Mouse (Mus musculus): ENCODE results near the gene Shisal1. TPM values are rescaled to one million over a fixed set of nuclear protein-coding genes. Genes with fewer than 3 reads are reported as not detected.
A peak's percentile ranks its signal among the peaks of the same experiment; 100 is the strongest.

Gene Shisal1
- polyA plus RNA-seq, 1 experiment from 2014 or later = 7.9 TPM

DNA sequence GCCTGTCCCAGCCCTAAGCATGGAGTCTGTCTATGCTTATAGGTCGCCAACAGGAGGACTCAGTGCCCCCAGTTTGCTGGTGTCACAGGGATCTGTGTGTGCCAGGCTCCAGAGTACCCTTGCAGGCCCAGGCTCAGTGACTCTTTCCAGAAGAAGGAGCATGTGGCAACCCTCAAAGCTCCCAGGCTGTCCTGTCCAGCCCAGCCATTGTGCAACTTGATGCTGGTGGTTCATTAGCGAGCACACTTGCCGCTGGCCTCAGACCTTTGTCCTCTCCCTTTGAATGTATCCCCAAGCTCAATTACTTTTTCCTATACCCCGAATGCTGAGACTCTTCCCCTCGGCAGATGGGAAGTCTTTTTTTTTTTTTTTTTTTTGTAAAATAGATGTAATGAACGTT lies 12.1 kb upstream of the Shisal1 start:
- Histone ChIP-seq H3K27ac (ENCODE audit: low read depth, low read length) (no peak overlapping the region), H3K9ac (ENCODE audit: low read length) (no peak overlapping the region), H3K4me3 (ENCODE audit: low read depth, low read length) (no peak overlapping the region), H3K9me3 (replicated peaks; ENCODE audit: control insufficient read depth, low read length) (no peaks in the 10 kb centered on the region), H3K4me1 (ENCODE audit: control insufficient read depth, insufficient read depth, low read length) (no peaks in the 10 kb centered on the region), H3K4me2 (ENCODE audit: low read length) (no peak overlapping the region), H3K36me3 (ENCODE audit: control insufficient read depth, insufficient read depth, low read length) (no peaks in the 10 kb centered on the region), H3K27me3 (replicated peaks; ENCODE audit: control insufficient read depth, insufficient read depth, low read length) (no peaks in the 10 kb centered on the region)
- 31% methylated on average over 6 of the region's 6 CpGs for WGBS
- ATAC-seq (no peak), DNase-seq (ENCODE audit: low spot score) (no peak)

DNA sequence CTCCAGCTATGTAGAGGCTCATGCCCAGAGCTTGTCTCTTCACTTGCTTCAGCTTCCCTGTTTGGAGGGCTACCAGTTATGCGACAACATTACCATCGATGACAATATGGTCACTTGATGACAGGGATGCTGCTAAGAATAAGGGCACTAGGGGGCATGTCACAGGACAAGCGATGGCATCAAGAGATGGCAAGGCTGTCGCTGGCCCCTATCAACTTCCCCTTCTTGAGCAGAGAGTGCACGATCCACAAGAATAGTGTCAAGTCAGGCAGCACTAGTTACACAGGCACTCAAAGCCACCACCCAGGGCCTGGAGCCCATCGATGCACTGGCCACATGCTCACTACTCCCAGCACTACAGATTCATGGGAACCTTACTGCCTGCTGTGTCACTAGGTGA lies 8.4 kb upstream of the Shisal1 start:
- Histone ChIP-seq H3K9ac (ENCODE audit: low read length) (no peak overlapping the region), H3K36me3 (ENCODE audit: control insufficient read depth, insufficient read depth, low read length) (no peaks in the 10 kb centered on the region), H3K27ac (ENCODE audit: low read depth, low read length) (no peak overlapping the region), H3K9me3 (replicated peaks; ENCODE audit: control insufficient read depth, low read length) (no peaks in the 10 kb centered on the region), H3K4me3 (ENCODE audit: low read depth, low read length) (no peak overlapping the region), H3K4me1 (ENCODE audit: control insufficient read depth, insufficient read depth, low read length) (peaks cover 7% of the 10 kb centered on the region), H3K27me3 (replicated peaks; ENCODE audit: control insufficient read depth, insufficient read depth, low read length) (no peaks in the 10 kb centered on the region), H3K4me2 (ENCODE audit: low read length) (no peak overlapping the region)
- DNase-seq (ENCODE audit: low spot score) (no peak), ATAC-seq (no peak)
- 95% methylated on average over 6 of the region's 6 CpGs for WGBS

DNA sequence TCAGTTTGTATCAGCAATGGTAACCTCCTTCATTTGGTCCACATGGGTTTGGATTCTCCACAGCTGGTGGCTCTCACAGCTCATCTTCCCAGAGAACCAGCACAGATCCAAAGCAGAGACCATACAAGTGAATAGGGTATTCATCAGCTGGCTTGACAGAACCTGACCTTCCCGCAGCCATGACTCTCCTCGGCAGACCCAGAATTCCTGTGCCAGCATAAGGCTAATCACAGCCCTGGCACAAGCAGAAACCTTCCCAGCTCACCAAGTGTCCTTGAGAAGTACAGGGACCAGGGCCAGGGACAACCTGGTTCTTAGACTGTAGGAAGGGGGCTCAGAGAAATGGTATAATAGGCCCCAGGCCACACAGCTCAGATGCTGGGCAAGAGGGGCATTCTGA lies 6.2 kb upstream of the Shisal1 start:
- Histone ChIP-seq H3K4me1 (ENCODE audit: control insufficient read depth, insufficient read depth, low read length) (peaks cover 8% of the 10 kb centered on the region), H3K27ac (ENCODE audit: low read depth, low read length) (no peak overlapping the region), H3K27me3 (replicated peaks; ENCODE audit: control insufficient read depth, insufficient read depth, low read length) (no peaks in the 10 kb centered on the region), H3K9ac (ENCODE audit: low read length) (no peak overlapping the region), H3K36me3 (ENCODE audit: control insufficient read depth, insufficient read depth, low read length) (no peaks in the 10 kb centered on the region), H3K4me2 (ENCODE audit: low read length) (no peak overlapping the region), H3K4me3 (ENCODE audit: low read depth, low read length) (no peak overlapping the region), H3K9me3 (replicated peaks; ENCODE audit: control insufficient read depth, low read length) (no peaks in the 10 kb centered on the region)
- 85% methylated on average over 2 of the region's 2 CpGs for WGBS
- ATAC-seq (no peak), DNase-seq (ENCODE audit: low spot score) (no peak)

- no peak; the same call in 1 of the 2 replicates for ATAC-seq
- H3K4me1 ChIP-seq (ENCODE audit: control insufficient read depth, insufficient read depth, low read length) = peaks cover 8% of the 10 kb centered on the region
- H3K27ac ChIP-seq (ENCODE audit: low read depth, low read length) = no peak overlapping the region
- peaks cover 6% of the 10 kb centered on the region for H3K27me3 ChIP-seq (replicated peaks; ENCODE audit: control insufficient read depth, insufficient read depth, low read length)
- DNase-seq (ENCODE audit: low spot score) = peak; percentile 46
- no peaks in the 10 kb centered on the region for H3K9me3 ChIP-seq (replicated peaks; ENCODE audit: control insufficient read depth, low read length)
- H3K9ac ChIP-seq (ENCODE audit: low read length) = peak overlapping the region; percentile 37; the same call in 1 of the 2 replicates
- 2% methylated on average over 21 of the region's 21 CpGs for WGBS
- peak overlapping the region; percentile 25; the same call in 1 of the 2 replicates for H3K4me2 ChIP-seq (ENCODE audit: low read length)
- no peak overlapping the region for H3K4me3 ChIP-seq (ENCODE audit: low read depth, low read length)
- H3K36me3 ChIP-seq (ENCODE audit: control insufficient read depth, insufficient read depth, low read length) = no peaks in the 10 kb centered on the region
Measured at GRCm38 (mm10) chr15:84450441-84451183, 3.7 kb upstream of the Shisal1 start.

DNA sequence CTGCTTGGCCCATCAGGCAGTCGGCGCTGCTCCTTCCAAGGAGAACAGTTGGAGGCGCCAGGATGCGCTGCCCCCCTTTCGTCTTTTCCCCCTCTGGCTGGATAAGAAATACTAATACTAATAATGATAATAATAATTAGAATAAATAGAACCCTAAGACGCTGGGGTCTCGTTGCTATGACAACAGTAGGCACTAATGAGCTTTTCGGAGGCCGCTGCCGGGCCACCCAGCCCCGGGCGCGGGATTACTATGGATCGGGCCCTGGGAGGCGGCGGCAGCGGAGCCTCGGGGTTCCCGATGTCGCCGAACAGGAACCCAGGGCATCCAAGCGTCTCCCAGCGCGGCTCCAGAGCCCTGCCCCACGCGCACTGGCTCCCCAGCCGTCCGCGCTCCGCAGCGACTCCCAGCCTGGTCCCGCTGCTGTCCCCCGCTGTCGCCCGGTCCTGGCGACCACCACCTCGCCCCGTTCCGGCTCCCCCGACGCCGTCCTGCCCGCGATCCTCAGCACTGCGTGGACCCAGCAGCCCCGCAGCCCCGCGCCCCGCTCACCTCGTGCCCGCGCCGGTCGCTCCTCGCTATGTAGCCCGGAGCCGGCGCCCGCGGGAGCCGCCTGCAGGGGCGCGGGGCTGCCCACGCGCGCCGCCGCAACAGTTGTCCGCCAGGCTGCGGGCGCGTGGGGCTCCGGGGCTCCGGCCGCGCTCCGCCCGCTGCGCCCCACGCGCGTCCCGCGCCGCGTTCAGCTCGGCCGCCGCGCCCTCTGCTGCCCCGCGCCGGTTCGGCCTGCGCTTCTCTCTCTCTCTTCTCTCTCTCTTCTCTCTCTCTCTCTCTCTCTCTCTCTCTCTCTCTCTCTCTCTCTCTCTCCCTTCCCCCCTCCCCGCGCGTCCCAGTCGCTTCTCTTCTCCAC lies 833 bp downstream of the Shisal1 start:
- Histone ChIP-seq H3K4me2 (ENCODE audit: low read length) (peak overlapping the region; percentile 88), H3K4me3 (ENCODE audit: low read depth, low read length) (peak overlapping the region; percentile 56), H3K27ac (ENCODE audit: low read depth, low read length) (peak overlapping the region; percentile 55), H3K9ac (ENCODE audit: low read length) (peak overlapping the region; percentile 84), H3K9me3 (replicated peaks; ENCODE audit: control insufficient read depth, low read length) (no peaks in the 10 kb centered on the region), H3K36me3 (ENCODE audit: control insufficient read depth, insufficient read depth, low read length) (no peaks in the 10 kb centered on the region), H3K27me3 (replicated peaks; ENCODE audit: control insufficient read depth, insufficient read depth, low read length) (peaks cover 6% of the 10 kb centered on the region), H3K4me1 (ENCODE audit: control insufficient read depth, insufficient read depth, low read length) (peaks cover 30% of the 10 kb centered on the region)
- under 1% methylated on average over 98 of the region's 99 CpGs for WGBS
- DNase-seq (ENCODE audit: low spot score) (peak; percentile 61), ATAC-seq (peak; percentile 51)

DNA sequence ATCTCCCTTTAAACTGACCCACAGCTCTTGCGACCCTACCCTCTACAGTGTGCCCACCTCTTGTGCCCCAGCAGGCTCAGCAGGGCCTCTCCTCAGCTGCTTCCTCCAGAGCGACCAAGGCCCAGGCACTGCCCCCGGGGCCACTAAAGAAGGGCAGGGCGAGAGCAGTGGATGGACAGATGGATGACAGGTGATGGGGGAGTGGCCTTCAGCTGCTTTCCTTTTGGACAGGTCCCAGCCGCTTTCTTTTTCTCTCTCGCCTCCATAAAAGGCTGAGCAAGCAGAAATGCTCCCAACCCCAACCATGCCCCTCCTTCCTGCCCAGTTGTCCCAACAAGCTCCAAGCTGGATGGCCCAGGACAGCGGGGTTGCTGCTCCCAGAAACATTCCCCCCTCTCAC lies 2.7 kb downstream of the Shisal1 start:
- 38% methylated on average over 7 of the region's 7 CpGs for WGBS
- Histone ChIP-seq H3K4me2 (ENCODE audit: low read length) (peak overlapping the region; percentile 88), H3K4me3 (ENCODE audit: low read depth, low read length) (0 out of 2 replicates have a peak overlapping the region, but pooled peaks have one; percentile 56), H3K4me1 (ENCODE audit: control insufficient read depth, insufficient read depth, low read length) (peaks cover 32% of the 10 kb centered on the region), H3K27ac (ENCODE audit: low read depth, low read length) (no peak overlapping the region), H3K9ac (ENCODE audit: low read length) (peak overlapping the region; percentile 37), H3K36me3 (ENCODE audit: control insufficient read depth, insufficient read depth, low read length) (no peaks in the 10 kb centered on the region), H3K9me3 (replicated peaks; ENCODE audit: control insufficient read depth, low read length) (no peaks in the 10 kb centered on the region), H3K27me3 (replicated peaks; ENCODE audit: control insufficient read depth, insufficient read depth, low read length) (peaks cover 6% of the 10 kb centered on the region)
- ATAC-seq (no peak), DNase-seq (ENCODE audit: low spot score) (no peak)

- H3K4me2 ChIP-seq (ENCODE audit: low read length) = peak overlapping the region; percentile 88
- H3K9me3 ChIP-seq (replicated peaks; ENCODE audit: control insufficient read depth, low read length) = no peaks in the 10 kb centered on the region
- no peak for DNase-seq (ENCODE audit: low spot score)
- no peak overlapping the region for H3K27ac ChIP-seq (ENCODE audit: low read depth, low read length)
- no peak overlapping the region for H3K4me3 ChIP-seq (ENCODE audit: low read depth, low read length)
- ATAC-seq = no peak
- H3K36me3 ChIP-seq (ENCODE audit: control insufficient read depth, insufficient read depth, low read length) = no peaks in the 10 kb centered on the region
- peaks cover 32% of the 10 kb centered on the region for H3K4me1 ChIP-seq (ENCODE audit: control insufficient read depth, insufficient read depth, low read length)
- peak overlapping the region; percentile 37 for H3K9ac ChIP-seq (ENCODE audit: low read length)
- 37% methylated on average over 10 of the region's 10 CpGs for WGBS
- H3K27me3 ChIP-seq (replicated peaks; ENCODE audit: control insufficient read depth, insufficient read depth, low read length) = peaks cover 6% of the 10 kb centered on the region
Measured at GRCm38 (mm10) chr15:84443631-84444030, 3.3 kb downstream of the Shisal1 start.

GRCm38 (mm10) chr15:84441682-84442315 lies 5.1 kb downstream of the Shisal1 start:
- H3K27me3 ChIP-seq (replicated peaks; ENCODE audit: control insufficient read depth, insufficient read depth, low read length) = no peaks in the 10 kb centered on the region
- H3K9ac ChIP-seq (ENCODE audit: low read length) = no peak overlapping the region; the same call in 1 of the 2 replicates
- DNase-seq (ENCODE audit: low spot score) (no peak), ATAC-seq (no peak)
- 28% methylated on average over 14 of the region's 14 CpGs for WGBS
- H3K4me3 ChIP-seq (ENCODE audit: low read depth, low read length) = no peak overlapping the region
- no peaks in the 10 kb centered on the region for H3K36me3 ChIP-seq (ENCODE audit: control insufficient read depth, insufficient read depth, low read length)
- 0 out of 2 replicates have a peak overlapping the region, but pooled peaks have one; percentile 3 for H3K4me2 ChIP-seq (ENCODE audit: low read length)
- peaks cover 32% of the 10 kb centered on the region for H3K4me1 ChIP-seq (ENCODE audit: control insufficient read depth, insufficient read depth, low read length)
- H3K9me3 ChIP-seq (replicated peaks; ENCODE audit: control insufficient read depth, low read length) = no peaks in the 10 kb centered on the region
- 0 out of 2 replicates have a peak overlapping the region, but pooled peaks have one; percentile 21 for H3K27ac ChIP-seq (ENCODE audit: low read depth, low read length)
